Mouse (Mus musculus): ENCODE results near the gene Arhgef12.

The Arhgef12 gene

GRCm38 (mm10) chr9:43071741-43072140 is 35.3 kb downstream of the Arhgef12 start:
- DNase-seq: no peak

- DNase-seq: no peak
These were observed 35.9 kb downstream of the Arhgef12 start for GRCm38 (mm10) chr9:43071176-43071575.

- no peak for DNase-seq
These were observed 36.5 kb downstream of the Arhgef12 start for GRCm38 (mm10) chr9:43070566-43070965.

DNA sequence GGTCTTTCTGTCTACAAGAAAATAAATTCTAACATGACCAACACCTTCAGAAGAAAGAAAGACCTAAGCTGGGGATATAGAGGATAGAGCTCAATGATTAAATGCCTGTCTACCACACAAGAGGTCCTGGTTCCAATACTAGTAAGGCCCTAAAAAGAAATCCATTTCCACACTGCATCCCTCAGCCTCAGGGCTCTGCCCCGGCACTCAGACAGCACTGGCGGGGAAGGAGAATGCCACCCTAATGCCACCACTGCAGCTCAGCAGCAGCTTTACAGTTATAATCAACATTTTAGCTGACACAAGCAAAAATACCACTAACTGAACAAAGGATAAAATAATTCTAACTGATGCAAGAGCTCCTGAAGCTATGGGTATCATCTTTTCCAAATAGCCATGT is 36.9 kb downstream of the Arhgef12 start:
- DNase-seq: no peak

GRCm38 (mm10) chr9:43067896-43068295 is 39.1 kb downstream of the Arhgef12 start:
- DNase-seq: no peak

DNA sequence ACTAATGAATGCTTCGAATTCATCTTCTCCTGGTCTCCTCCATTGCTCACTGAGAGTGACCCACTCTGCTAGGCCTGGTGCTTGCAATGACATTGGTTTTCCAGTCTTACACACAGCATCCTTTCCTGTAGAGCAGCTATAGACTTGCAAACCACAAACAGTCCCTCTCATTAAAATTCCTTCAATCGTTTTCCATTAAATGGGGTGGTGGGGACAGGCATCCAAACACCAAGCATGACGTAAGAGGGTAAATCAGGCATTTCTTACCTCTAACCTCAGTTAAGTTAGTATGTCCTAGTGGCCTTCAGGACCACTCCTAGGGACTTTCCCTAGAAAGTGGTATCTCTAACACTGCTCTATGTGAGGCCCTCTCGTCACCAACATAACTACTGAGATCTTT is 41.8 kb downstream of the Arhgef12 start:
- DNase-seq: no peak

- DNase-seq: no peak
These were observed 45.5 kb downstream of the Arhgef12 start for GRCm38 (mm10) chr9:43061545-43061944.

DNA sequence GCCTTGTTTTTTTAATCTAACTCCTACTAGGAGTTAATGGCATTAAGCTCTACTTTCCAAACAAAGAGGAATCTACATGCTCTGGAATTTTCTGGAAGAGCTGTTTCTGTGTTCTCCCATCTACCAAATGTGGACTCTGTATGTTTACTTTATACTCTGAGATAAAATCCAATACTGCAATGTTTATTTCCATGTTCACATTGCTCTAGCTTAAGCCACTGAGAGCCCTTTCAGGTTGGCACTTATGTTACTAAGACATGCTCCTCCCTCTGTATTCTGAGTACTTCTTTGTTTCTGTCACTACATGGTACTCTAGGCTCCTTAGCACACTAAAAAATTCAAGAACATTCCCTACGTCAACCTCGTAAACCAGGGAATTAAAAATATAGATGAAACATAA is 56.6 kb downstream of the Arhgef12 start:
- DNase-seq: no peak

DNA sequence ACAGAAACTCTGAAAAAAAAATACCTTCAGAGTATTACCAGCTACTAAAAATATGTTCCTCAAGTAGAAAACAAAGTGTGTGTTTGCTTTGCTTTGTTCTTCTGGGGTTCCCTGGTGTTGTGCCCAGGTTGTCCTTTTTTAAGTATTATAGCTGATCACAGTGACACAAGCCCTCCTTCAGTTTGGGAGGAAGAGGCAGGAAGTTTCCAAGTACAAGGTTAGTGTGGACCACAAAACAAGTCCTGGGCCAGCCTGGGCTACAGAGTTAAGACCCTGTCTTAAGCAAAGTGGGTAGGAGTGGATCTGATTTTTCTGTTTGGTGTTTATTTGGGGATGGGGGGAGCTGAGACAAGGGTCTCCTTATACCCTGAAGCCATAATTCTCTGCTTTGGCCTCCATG is 62.6 kb downstream of the Arhgef12 start:
- DNase-seq: no peak

DNA sequence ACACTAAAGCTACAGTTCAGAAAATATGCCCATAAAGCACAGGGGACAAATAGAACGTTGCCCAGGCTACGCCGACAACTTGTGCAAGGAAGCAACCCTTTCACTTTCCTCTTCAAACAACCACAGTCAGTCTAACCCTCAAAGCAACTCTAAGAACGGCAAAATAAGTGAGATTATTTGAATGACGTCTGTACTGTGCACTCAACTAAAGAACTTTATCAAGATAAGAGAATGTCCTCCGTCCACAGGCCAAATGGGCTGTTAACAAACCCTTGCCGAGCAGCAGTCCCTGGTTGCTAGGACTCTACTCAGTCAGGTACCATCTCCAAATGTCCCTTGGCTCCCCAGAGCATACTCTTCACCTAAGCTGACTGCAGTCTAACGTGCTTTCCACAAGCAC is 68.6 kb downstream of the Arhgef12 start:
- DNase-seq: no peak

DNA sequence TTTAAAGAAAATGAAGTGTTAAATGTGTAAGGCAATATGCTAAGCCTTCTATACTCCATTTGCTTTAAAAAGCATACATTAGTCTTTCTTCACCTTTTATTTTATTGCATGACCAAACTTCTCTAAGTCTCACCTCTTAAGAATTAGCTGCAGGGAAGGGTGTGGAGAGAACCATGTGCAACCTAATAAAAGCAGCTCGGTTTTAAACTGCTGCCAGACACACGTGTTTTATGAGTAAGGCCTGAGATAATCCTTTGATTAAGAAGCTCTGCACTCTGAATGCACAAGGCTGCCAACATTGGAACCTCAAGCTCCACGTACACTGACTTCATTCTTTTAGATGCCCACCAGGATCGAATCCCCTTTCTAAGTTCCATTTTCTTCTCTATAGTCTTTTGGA is 71.8 kb downstream of the Arhgef12 start:
- DNase-seq: no peak

DNA sequence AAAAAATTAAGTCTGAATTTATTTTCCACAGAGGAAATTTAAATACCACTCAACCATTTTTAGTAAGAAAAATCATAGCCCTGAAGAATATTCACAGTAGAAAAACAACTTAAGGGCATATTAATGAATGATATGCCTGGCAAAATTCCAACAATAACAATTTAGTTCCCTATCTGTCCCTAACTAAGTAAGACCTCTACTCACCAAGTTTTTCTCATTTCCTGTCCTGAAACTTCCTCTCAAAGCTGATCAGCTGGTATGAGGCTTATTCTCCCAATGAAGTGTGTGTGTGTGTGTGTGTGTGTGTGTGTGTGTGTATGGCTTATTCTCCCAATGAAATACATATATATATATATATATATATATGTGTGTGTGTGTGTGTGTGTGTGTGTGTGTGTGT is 72.8 kb downstream of the Arhgef12 start:
- DNase-seq: no peak

- DNase-seq: no peak
These were observed 79.3 kb downstream of the Arhgef12 start for GRCm38 (mm10) chr9:43027757-43028156.

GRCm38 (mm10) chr9:43021515-43022251 is 85.4 kb downstream of the Arhgef12 start:
- DNase-seq: no peak

DNA sequence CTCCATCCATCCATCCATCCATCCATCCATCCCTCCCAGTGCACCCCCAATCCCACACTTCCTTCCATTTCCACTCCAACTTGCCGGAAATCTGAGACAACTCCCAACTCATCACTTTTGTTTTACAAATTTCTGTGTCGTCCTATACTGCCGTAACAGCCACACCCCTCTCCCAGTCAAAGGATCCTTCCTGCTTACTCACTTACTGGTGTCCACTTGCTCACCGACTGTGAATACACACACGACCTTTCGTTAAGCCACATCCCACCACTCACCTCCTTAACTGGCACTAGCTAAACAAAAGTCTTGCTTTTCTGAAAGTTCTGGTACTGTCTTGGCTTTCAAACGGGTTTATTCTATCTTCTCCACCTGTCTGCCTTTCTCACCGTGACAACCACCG is 87.4 kb downstream of the Arhgef12 start:
- DNase-seq: no peak

- no peak for DNase-seq
These were observed 91.3 kb downstream of the Arhgef12 start for GRCm38 (mm10) chr9:43015786-43016185.

- DNase-seq: no peak
These were observed 91.7 kb downstream of the Arhgef12 start for GRCm38 (mm10) chr9:43015366-43015765.

GRCm38 (mm10) chr9:43014886-43015285 is 92.2 kb downstream of the Arhgef12 start:
- DNase-seq: no peak

- no peak for DNase-seq
These were observed 94.5 kb downstream of the Arhgef12 start for GRCm38 (mm10) chr9:43012541-43012940.

DNA sequence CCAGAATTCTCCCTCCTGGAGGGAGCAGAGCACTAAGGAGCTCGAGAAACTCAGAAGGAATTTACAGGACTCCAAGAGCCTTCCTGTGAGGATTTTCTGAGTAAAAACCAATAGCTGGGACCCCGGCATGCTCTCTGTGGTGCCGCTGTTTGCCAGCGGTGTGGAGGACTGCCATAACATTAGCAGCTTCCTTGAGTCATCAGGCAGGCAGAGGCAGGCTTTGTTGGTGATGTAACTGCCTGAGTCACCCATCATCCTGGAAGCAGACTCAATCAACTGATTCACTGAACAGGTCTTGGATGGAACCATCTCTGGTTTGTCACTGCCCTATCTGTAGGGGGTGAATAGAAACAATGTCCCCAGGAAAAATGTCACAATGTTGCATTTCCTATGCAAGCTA is 96.0 kb downstream of the Arhgef12 start:
- no peak for DNase-seq

GRCm38 (mm10) chr9:43003881-43004280 is 103.2 kb downstream of the Arhgef12 start:
- DNase-seq: no peak

- DNase-seq: no peak
These were observed 104.0 kb downstream of the Arhgef12 start for GRCm38 (mm10) chr9:43003017-43003416.

DNA sequence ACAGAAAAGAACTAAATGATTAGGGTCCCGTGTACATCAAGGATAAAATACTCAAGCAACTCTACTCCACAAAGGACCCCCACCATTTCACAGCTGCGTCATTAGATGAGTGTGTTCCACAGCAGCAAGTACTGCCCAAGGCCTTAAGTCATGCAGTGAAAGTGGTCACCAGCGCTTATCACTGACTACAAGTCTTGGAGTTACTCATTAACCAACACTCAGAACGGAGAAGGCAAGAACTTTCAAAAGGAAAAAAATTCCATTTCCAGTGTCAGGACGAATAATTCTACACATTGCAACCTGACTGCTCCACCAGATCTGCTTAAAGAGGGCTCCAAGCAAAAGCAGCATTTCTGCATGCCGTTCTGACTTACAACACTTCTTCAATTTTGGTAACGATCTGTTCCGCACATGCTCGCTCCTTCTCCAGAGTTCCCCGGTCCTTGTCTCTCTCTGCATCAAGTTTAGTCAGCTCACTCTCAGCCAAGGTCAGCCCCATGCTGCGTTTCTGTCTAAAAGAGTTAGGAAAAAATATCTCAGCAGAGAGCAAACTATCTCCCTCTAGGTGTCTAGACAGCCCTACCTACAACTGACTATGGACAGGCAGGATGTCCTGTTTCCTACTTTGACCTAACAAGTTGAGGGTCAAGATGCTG is 106.3 kb downstream of the Arhgef12 start:
- no peak for DNase-seq

- DNase-seq: no peak
These were observed 107.0 kb downstream of the Arhgef12 start for GRCm38 (mm10) chr9:43000070-43000469.

GRCm38 (mm10) chr9:42997526-42997925 is 109.5 kb downstream of the Arhgef12 start:
- no peak for DNase-seq

All from thymus, postnatal 36 days (tissue).